Mouse (Mus musculus) layer of hippocampus, postnatal 25 days (tissue): ENCODE measurements around the gene Akap8l. TPM values are rescaled to one million over a fixed set of nuclear protein-coding genes. Genes with fewer than 3 reads are reported as not detected.
A peak's percentile ranks its signal among the peaks of the same experiment; 100 is the strongest.

Source experiments
- DNase-seq, 2 experiments: peaks; one replicate each; pipeline ENCODE4 v3.0.0; 2022; ENCODE audit warnings: mixed read lengths in 2 of 2, low spot score in 1 of 2; ENCODE audit errors: extremely low spot score in 1 of 2
- total RNA-seq, 2 experiments: library from RNA; stranded (reverse); gene quantifications; 2 replicates each; pipeline ENCODE4 v1.2.3; 2021

The Akap8l gene
- total RNA-seq, 2 experiments from 2014 or later = 140 to 197 TPM

GRCm38 (mm10) chr17:32358943-32359340 is 8.5 kb upstream of the Akap8l start:
- DNase-seq = no peak

- no peak for DNase-seq
Measured at GRCm38 (mm10) chr17:32358192-32358942, 8.0 kb upstream of the Akap8l start.

GRCm38 (mm10) chr17:32356766-32357760 is 6.7 kb upstream of the Akap8l start:
- no peak for DNase-seq

DNA sequence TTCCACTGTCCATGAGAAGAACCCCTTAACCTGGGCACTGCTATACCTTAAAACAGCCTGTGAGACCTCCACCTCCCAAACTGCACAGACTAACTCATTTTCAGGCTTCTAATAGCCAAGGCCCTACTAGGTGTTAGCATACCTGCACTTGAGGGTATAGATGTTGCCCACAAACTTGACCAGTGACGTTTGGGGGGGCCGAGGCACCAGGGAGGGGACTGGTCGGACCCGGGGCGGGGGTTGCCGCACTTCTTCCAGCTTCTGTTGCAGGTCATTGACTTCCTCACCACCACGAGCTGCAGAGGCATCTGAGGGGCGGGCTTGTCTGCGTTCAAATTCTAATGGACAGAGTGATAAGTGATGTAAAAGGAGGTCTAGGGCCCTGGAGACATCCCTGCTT is 5.9 kb upstream of the Akap8l start:
- no peak for DNase-seq

DNA sequence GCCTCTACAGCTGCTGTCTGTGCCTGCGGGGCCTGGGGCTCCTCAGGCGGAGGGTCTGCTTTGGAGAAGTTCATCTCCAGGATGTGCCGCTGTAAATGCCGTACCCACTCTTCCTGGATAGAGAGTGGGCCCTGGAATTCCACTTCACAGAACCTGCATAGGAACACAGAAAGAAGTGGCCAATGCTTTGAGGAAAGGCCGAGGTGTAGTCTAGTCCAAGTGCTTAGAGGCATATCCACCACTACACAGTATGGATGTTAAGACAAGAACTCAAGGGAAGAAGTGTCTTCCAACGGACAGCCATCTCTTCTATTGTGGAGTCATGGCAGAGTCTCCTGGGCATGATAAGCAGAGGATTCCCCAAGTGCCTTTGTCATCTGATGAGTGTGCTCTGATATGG is 4.6 kb upstream of the Akap8l start:
- DNase-seq = no peak

DNA sequence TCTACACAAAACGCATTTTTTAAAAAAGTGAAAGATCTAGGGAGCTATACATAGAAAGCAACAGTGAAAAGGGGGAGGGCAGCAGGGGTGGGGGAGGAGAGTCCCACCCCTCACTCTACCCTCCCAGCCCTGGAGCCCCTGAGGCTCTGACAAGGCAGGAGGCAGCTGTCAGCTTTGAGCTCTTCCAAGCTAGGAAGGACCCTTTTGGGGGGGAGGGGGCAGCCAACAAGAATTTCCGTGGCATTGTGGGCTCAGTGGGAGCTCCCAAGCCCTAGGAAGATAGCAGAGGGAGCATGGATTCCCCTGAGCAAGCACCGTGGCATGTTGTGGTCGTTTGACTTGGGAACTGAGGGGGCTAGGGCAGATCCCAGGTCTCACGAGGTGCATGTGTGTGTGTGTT is 3.8 kb upstream of the Akap8l start:
- DNase-seq = no peak

DNA sequence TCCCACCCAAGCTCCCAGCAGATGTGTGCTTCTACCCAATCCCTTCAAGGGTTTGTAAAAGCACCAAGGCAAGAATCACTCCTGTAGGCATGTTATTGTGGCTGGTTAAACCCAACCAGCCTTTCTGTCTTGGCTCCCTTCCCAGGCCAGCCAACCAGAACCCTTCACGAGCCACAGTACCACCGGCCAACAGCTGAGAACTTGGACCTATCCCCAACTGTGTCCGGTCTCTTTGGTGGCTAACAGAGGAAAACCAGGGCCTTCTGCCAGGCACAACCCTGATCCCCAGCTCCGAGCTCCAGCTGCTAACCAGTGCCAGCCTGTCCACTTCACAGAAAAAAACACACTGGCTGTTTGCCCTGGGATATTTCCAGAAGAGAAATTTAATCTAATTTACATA is 3.3 kb upstream of the Akap8l start:
- peak in 1 of 2 experiments; percentile 40 for DNase-seq

DNA sequence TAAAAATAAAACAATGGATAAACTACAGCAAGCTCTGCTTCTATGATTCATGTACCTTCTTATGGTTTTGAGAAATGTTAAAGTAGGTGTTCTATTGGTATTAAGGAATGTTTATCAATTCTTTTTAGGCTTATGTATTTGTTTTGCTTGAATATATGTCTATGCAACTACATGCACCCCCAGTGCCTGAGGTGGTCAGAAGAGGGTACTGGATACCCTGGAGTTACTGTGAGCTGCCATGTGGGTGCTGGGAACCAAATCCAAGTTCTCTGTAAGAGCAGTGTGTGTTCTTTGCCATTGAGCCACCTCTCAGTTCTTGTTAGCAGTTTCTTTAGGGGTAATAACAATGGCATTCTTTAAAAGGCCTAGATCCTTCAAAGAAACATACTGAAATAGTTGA is 1.3 kb upstream of the Akap8l start:
- no peak for DNase-seq

DNA sequence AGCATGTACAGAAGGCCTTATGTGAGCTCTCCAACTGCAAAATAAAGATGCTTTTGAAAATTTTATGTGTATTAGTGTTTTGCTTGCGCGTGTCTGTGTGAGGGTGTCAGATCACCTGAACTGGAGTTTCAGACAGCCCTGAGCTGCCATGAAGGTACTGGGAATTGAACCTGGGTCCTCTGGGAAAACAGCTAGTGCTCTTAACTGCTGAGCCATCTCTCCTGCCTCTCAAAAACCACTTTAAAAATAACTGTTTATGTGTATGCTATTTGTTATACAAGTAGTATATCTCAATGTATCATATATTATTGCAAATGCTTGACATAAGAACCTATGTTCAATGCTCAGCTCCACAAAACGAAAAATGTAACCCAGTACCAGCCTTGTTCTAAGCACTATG is 862 bp upstream of the Akap8l start:
- DNase-seq = no peak

DNA sequence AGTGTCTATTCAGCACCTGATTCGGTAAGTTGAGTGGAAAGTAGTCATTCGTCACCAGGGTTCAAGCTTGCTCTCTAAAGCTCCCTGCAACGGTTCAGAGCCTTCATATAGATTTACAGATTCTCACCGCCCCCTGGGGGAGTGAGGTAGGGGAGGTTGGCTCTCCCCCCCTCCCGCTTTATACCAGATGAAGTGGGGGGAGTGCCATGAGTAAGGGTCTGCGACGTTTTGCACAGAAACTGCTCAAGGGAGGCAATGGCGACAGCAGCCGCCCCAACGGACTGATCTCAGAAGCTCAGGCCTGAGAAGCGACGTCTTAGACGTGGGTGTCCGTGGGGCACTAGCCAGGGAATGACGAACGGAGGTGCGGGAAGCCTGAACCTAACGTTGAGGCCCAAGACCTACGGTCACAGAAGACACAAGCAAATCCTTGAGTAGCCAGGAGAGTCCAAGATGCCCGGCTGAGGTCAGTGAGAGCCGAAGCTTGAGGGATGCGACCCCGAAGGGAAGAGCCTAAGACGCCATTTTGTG is 491 bp downstream of the Akap8l start:
- no peak for DNase-seq

GRCm38 (mm10) chr17:32349037-32349732 is 1.2 kb downstream of the Akap8l start:
- DNase-seq = no peak

- no peak for DNase-seq
Measured at GRCm38 (mm10) chr17:32348406-32348805, 2.0 kb downstream of the Akap8l start.

GRCm38 (mm10) chr17:32341102-32341501 is 9.3 kb downstream of the Akap8l start:
- DNase-seq = no peak

DNA sequence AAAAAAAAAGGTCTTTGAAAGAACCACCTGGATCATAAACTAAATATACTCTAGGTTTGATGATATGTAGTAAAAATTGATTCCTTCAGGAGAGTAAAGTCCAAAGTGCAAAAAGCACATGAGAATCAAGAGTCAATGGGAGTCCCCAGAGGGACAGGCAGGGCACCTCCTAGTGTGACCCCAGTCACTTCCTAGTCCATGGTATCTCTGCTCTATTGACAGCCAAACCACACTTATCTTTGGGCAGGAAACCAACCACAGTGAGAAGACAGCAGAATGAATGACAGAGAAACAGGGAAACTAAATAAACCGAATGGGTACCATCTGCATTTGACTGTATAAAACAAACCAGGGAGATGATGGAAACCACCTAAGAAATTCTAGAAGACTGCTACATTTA is 10.3 kb downstream of the Akap8l start:
- DNase-seq = no peak

DNA sequence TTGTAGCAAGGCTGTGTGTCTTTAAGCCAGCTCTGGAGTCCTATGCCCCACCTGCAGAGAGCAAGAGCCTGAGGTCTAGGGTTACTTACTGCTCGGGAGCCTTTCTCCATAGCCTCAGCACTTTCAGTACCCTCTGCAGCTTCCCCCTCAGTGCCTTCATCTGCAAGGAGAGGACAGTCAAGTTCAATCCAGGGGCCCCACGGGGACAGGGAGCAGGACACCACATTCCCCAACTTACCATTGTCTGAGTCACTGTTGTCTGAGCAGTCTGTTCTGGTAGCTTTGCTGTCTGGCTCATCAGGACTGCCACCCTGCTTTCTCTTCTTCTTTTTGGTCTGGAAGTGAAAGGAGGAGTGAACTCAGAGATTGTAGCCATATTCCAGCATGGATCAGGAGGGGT is 14.5 kb downstream of the Akap8l start:
- DNase-seq = no peak

DNA sequence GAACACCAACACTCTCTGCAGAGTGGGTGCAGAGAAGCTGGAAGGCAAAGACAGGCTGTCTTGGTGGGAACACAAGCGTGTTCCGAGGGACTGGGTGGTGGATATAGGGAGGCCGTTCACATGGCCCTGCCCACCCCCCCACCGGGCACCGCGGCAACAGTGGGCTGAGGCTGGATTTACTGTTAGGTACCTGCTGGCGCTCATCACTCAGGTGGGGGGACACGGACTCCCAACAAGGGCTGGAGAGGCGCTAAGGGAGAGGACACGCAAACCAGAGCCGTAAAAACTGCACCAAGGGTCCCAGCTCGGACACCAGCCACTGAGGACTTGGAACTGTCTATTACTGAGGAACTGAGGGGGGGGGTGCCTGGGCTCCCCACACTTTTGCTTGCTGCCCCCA is 15.5 kb downstream of the Akap8l start:
- no peak for DNase-seq

GRCm38 (mm10) chr17:32333675-32334303 is 16.6 kb downstream of the Akap8l start:
- DNase-seq = no peak

GRCm38 (mm10) chr17:32327501-32327900 is 22.9 kb downstream of the Akap8l start:
- no peak for DNase-seq

DNA sequence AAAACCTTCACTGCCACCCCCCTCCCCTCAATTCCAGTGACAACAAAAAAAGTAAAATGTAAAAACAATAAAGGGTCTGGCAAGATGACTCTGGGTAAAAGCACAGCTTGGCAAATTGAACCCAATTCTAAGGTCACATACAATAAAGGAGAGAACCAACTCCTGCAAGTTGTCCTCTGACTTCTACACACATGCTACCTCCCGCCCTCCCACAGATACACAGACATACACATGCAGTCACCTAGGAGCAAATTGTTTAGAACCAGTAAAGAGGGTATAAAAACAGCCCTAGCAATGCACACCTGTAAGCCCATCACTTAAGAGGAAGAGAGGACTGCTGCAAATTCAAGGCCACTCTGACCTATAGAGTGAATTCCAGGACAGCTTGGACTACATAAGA is 27.6 kb downstream of the Akap8l start:
- no peak for DNase-seq

DNA sequence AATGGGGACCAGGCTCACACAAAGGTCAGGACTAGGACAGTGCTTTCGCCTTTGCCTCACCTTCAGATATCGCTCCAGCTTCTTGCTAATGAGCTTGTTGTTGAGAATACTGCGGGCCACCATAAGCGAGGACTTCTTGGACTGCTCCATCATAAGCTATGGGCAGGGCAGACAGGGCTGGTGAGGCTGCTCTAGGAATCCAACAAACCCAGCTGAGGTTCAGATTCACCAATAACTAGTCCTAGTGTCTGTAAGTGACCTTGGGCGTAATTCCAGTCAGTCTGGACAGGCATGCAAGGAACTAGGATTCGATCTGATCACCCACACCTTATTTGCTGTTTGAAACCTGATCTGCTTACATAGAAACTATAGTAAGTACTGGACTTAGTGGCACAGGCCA is 28.6 kb downstream of the Akap8l start:
- no peak for DNase-seq
